Mouse (Mus musculus) lung, postnatal 0 days (tissue): ENCODE measurements around the gene Erg.

Experiments
- CTCF ChIP-seq: IDR thresholded peaks from 2 replicates; pipeline ENCODE4 v1.5.1; 2016; ENCODE audit warnings: antibody characterized with exemption, mild to moderate bottlenecking
- EP300 ChIP-seq: IDR thresholded peaks from 2 replicates; pipeline ENCODE4 v1.6.1; 2016; ENCODE audit warnings: antibody characterized with exemption, mild to moderate bottlenecking, control low read depth

- TF ChIP-seq CTCF (no peak), EP300 (peak; percentile 94)
These were observed 239.2 kb downstream of the Erg start for GRCm38 (mm10) chr16:95347202-95347601.
